Mouse (Mus musculus) brain, embryonic 14.5 days (tissue): ENCODE data around the gene Gm49358.

Source experiments
- CTCF ChIP-seq: fragments of 200-500 bp; IDR thresholded peaks from 2 replicates; pipeline ENCODE4 v1.5.1; 2012; ENCODE audit warnings: inconsistent platforms, mild to moderate bottlenecking, moderate library complexity, borderline replicate concordance; ENCODE audit not compliant: insufficient read depth, insufficient read length; ENCODE audit errors: extremely low read depth
- POLR2A ChIP-seq: fragments of 200-500 bp; IDR thresholded peaks from 2 replicates; pipeline ENCODE4 v1.6.1; 2012; ENCODE audit warnings: mild to moderate bottlenecking, inconsistent platforms, borderline replicate concordance; ENCODE audit not compliant: poor library complexity, insufficient read depth, insufficient read length, severe bottlenecking; ENCODE audit errors: extremely low read depth

DNA sequence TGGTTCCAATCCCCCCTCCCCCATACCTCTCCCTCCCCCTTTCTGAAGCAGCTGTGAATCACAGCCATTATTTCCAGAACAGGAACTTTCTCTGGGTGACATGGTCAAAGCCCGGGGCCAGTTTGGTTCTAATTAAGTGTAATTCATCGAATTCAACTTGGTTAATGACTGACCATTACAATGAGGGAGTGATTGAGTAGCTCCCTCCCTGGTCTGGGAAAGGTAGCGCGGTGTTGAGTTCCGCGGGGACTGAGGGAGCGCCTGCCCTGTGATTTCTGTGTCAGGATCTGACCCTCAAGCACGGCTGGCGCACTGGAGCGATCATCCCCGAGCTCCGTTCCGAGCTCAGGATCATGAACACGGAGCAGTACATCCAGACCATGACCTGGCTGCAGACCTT, 61.1 kb downstream of the Gm49358 start:
- TF ChIP-seq CTCF (no peak), POLR2A (no peak)
